Mouse (Mus musculus): ENCODE results near the gene Abcg8. TPM values are rescaled to one million over a fixed set of nuclear protein-coding genes. Genes with fewer than 3 reads are reported as not detected.

The Abcg8 gene
- total and polyA plus RNA-seq, 3 experiments: not detected

- DNase-seq (ENCODE audit: low read depth, low spot score): no peak
- TF ChIP-seq BHLHE40 (IDR thresholded peaks at IDR 0.05; ENCODE audit: borderline replicate concordance, low read depth, low read length) (no peak), POLR2A (IDR thresholded peaks at IDR 0.05; ENCODE audit: control insufficient read depth in 1 of 2, insufficient read depth in 1 of 2, low read depth in 1 of 2, low read length in 2 of 2, poor library complexity in 1 of 2) (no peak), HCFC1 (IDR thresholded peaks at IDR 0.05; ENCODE audit: low read depth, low read length) (no peak), EP300 (IDR thresholded peaks at IDR 0.05; ENCODE audit: low read depth in 1 of 2, low read length in 2 of 2) (no peak), MAFK (IDR thresholded peaks at IDR 0.05; ENCODE audit: borderline replicate concordance, low read depth, low read length) (no peak), RAD21 (IDR thresholded peaks at IDR 0.05; ENCODE audit: low read depth, low read length) (no peak), USF2 (IDR thresholded peaks at IDR 0.05; ENCODE audit: borderline replicate concordance in 1 of 2, insufficient read depth in 1 of 2, low read depth in 1 of 2, low read length in 2 of 2) (no peak), JUND (IDR thresholded peaks at IDR 0.05; ENCODE audit: low read depth, low read length) (no peak), ZKSCAN1 (IDR thresholded peaks at IDR 0.05; ENCODE audit: low read depth, low read length) (no peak), CHD1 (IDR thresholded peaks at IDR 0.05; ENCODE audit: low read depth, low read length) (no peak), MXI1 (IDR thresholded peaks at IDR 0.05; ENCODE audit: low read depth, low read length) (no peak), POLR2AphosphoS2 (IDR thresholded peaks at IDR 0.05; ENCODE audit: low read length) (no peak), NRF1 (IDR thresholded peaks at IDR 0.05; ENCODE audit: insufficient read depth, low read depth, low read length, poor library complexity, severe bottlenecking) (no peak), MAZ (IDR thresholded peaks at IDR 0.05; ENCODE audit: low read depth, low read length) (no peak), E2F4 (IDR thresholded peaks at IDR 0.05; ENCODE audit: borderline replicate concordance, low read depth, low read length) (no peak)
- Histone ChIP-seq H3K36me3 (ENCODE audit: control insufficient read depth in 1 of 2, insufficient read depth in 2 of 2, low read length in 2 of 2) (no peaks in the 10 kb centered on the region), H3K79me2 (ENCODE audit: control insufficient read depth, insufficient read depth, low read length, poor library complexity) (no peaks in the 10 kb centered on the region), H3K4me3 (ENCODE audit: control insufficient read depth in 1 of 2, insufficient read depth in 1 of 2, low read depth in 2 of 2, low read length in 2 of 2) (no peak overlapping the region), H3K9me3 (replicated peaks; ENCODE audit: insufficient read depth, low read length) (no peaks in the 10 kb centered on the region), H3K4me1 (ENCODE audit: control insufficient read depth in 1 of 2, insufficient read depth in 2 of 2, low read length in 2 of 2) (no peaks in the 10 kb centered on the region), H3K9ac (ENCODE audit: control insufficient read depth, low read depth, low read length, poor library complexity, severe bottlenecking) (no peak overlapping the region), H3K27me3 (ENCODE audit: control insufficient read depth in 1 of 2, insufficient read depth in 2 of 2, low read length in 2 of 2) (no peaks in the 10 kb centered on the region), H3K27ac (ENCODE audit: control insufficient read depth, low read depth, low read length) (no peak overlapping the region)
Measured at GRCm38 (mm10) chr17:84665691-84666090, 10.4 kb upstream of the Abcg8 start.

- Histone ChIP-seq H3K4me1 (ENCODE audit: control insufficient read depth in 1 of 2, insufficient read depth in 2 of 2, low read length in 2 of 2) (no peaks in the 10 kb centered on the region), H3K79me2 (ENCODE audit: control insufficient read depth, insufficient read depth, low read length, poor library complexity) (no peaks in the 10 kb centered on the region), H3K4me3 (ENCODE audit: control insufficient read depth in 1 of 2, insufficient read depth in 1 of 2, low read depth in 2 of 2, low read length in 2 of 2) (no peak overlapping the region), H3K9ac (ENCODE audit: control insufficient read depth, low read depth, low read length, poor library complexity, severe bottlenecking) (no peak overlapping the region), H3K27me3 (ENCODE audit: control insufficient read depth in 1 of 2, insufficient read depth in 2 of 2, low read length in 2 of 2) (no peaks in the 10 kb centered on the region), H3K27ac (ENCODE audit: control insufficient read depth, low read depth, low read length) (no peak overlapping the region), H3K36me3 (ENCODE audit: control insufficient read depth in 1 of 2, insufficient read depth in 2 of 2, low read length in 2 of 2) (no peaks in the 10 kb centered on the region), H3K9me3 (replicated peaks; ENCODE audit: insufficient read depth, low read length) (no peaks in the 10 kb centered on the region)
- TF ChIP-seq MAX (IDR thresholded peaks at IDR 0.05; ENCODE audit: low read length) (no peak), SMC3 (IDR thresholded peaks at IDR 0.05; ENCODE audit: low read depth, low read length) (no peak), NELFE (IDR thresholded peaks at IDR 0.05; ENCODE audit: low read depth, low read length) (no peak), MYC (IDR thresholded peaks at IDR 0.05; ENCODE audit: low read depth, low read length) (no peak), MYB (IDR thresholded peaks at IDR 0.05; ENCODE audit: low read depth, low read length) (no peak), ZNF384 (IDR thresholded peaks at IDR 0.05; ENCODE audit: low read depth, low read length) (no peak), GABPA (IDR thresholded peaks at IDR 0.05; ENCODE audit: low read depth, low read length) (no peak), ZC3H11A (IDR thresholded peaks at IDR 0.05; ENCODE audit: low read depth, low read length) (no peak), CHD1 (IDR thresholded peaks at IDR 0.05; ENCODE audit: low read depth, low read length) (no peak), EP300 (IDR thresholded peaks at IDR 0.05; ENCODE audit: low read depth in 1 of 2, low read length in 2 of 2) (no peak), E2F4 (IDR thresholded peaks at IDR 0.05; ENCODE audit: borderline replicate concordance, low read depth, low read length) (no peak), MAFK (IDR thresholded peaks at IDR 0.05; ENCODE audit: borderline replicate concordance, low read depth, low read length) (no peak), CTCF (IDR thresholded peaks at IDR 0.05 in 2 of 3, conservative IDR thresholded peaks at IDR 0.05 in 1 of 3; ENCODE audit: control insufficient read depth in 1 of 3, insufficient read depth in 1 of 3, low read depth in 2 of 3, low read length in 3 of 3, poor library complexity in 1 of 3, severe bottlenecking in 1 of 3) (no peak), HCFC1 (IDR thresholded peaks at IDR 0.05; ENCODE audit: low read depth, low read length) (no peak), TBP (IDR thresholded peaks at IDR 0.05; ENCODE audit: low read depth, low read length) (no peak), ZMIZ1 (IDR thresholded peaks at IDR 0.05; ENCODE audit: low read depth, low read length) (no peak)
- DNase-seq (ENCODE audit: low read depth, low spot score): no peak
Measured at GRCm38 (mm10) chr17:84667848-84668247, 8.3 kb upstream of the Abcg8 start.

Measured in MEL (cell line).